Mouse (Mus musculus): ENCODE results near the gene Ap1ar.
A peak's percentile ranks its signal among the peaks of the same experiment; 100 is the strongest.
"Not testable (repeated sequence)": the region's sequence is repeated elsewhere in the genome, so short reads cannot be mapped to it uniquely, and the experiment has no call there.

The Ap1ar gene

GRCm38 (mm10) chr3:127795762-127796161, 41.6 kb downstream of the Ap1ar start:
- DNase-seq (ENCODE audit: low read depth), result no peak

GRCm38 (mm10) chr3:127793022-127793421, 44.3 kb downstream of the Ap1ar start:
- no peak for DNase-seq (ENCODE audit: low read depth)

- DNase-seq (ENCODE audit: low read depth), result no peak
These were observed 45.4 kb downstream of the Ap1ar start for GRCm38 (mm10) chr3:127791595-127792561.

GRCm38 (mm10) chr3:127791056-127791483, 46.3 kb downstream of the Ap1ar start:
- DNase-seq (ENCODE audit: low read depth), result no peak

- no peak for DNase-seq (ENCODE audit: low read depth)
These were observed 46.9 kb downstream of the Ap1ar start for GRCm38 (mm10) chr3:127790234-127791055.

- DNase-seq (ENCODE audit: low read depth), result no peak
These were observed 47.7 kb downstream of the Ap1ar start, which contains the start of gene Tifa for GRCm38 (mm10) chr3:127789500-127790191. Tifa (plus strand) TSS chr3:127789805.

GRCm38 (mm10) chr3:127788919-127789318, 48.4 kb downstream of the Ap1ar start:
- no peak for DNase-seq (ENCODE audit: low read depth)

GRCm38 (mm10) chr3:127788038-127788437, 49.3 kb downstream of the Ap1ar start:
- no peak for DNase-seq (ENCODE audit: low read depth)

GRCm38 (mm10) chr3:127787032-127787431, 50.3 kb downstream of the Ap1ar start:
- DNase-seq (ENCODE audit: low read depth), result no peak

- not testable (repeated sequence) for DNase-seq (ENCODE audit: low read depth)
These were observed 53.6 kb downstream of the Ap1ar start for GRCm38 (mm10) chr3:127783680-127784079.

- DNase-seq (ENCODE audit: low read depth), result no peak
These were observed 54.4 kb downstream of the Ap1ar start for GRCm38 (mm10) chr3:127782921-127783320.

GRCm38 (mm10) chr3:127780921-127781320, 56.4 kb downstream of the Ap1ar start:
- DNase-seq (ENCODE audit: low read depth), result no peak

- peak; percentile 47 for DNase-seq (ENCODE audit: low read depth)
These were observed 57.2 kb downstream of the Ap1ar start, which contains the start of gene Alpk1 for GRCm38 (mm10) chr3:127780021-127780644. Alpk1 (minus strand) TSS chr3:127780527.

- DNase-seq (ENCODE audit: low read depth), result no peak
These were observed 68.2 kb downstream of the Ap1ar start for GRCm38 (mm10) chr3:127769146-127769545.

- no peak for DNase-seq (ENCODE audit: low read depth)
These were observed 71.4 kb downstream of the Ap1ar start for GRCm38 (mm10) chr3:127765971-127766370.

- DNase-seq (ENCODE audit: low read depth), result no peak
These were observed 72.8 kb downstream of the Ap1ar start for GRCm38 (mm10) chr3:127764541-127764940.

GRCm38 (mm10) chr3:127763076-127763612, 74.2 kb downstream of the Ap1ar start:
- DNase-seq (ENCODE audit: low read depth), result peak; percentile 82

- DNase-seq (ENCODE audit: low read depth), result no peak
These were observed 74.9 kb downstream of the Ap1ar start for GRCm38 (mm10) chr3:127762403-127762802.

GRCm38 (mm10) chr3:127759212-127759611, 78.1 kb downstream of the Ap1ar start:
- DNase-seq (ENCODE audit: low read depth), result no peak

GRCm38 (mm10) chr3:127758806-127759205, 78.5 kb downstream of the Ap1ar start:
- no peak for DNase-seq (ENCODE audit: low read depth)

- DNase-seq (ENCODE audit: low read depth), result no peak
These were observed 79.4 kb downstream of the Ap1ar start for GRCm38 (mm10) chr3:127757886-127758301.

Data from c-Kit-positive CD71-negative TER-119-negative erythroid progenitor cells, embryonic 14.5 days (primary cell).